ENCODE assay signal across 13 mouse cellular contexts in genomic region chr7:29294111-29294761, GRCm38 (mm10). TPM values are rescaled to one million over a fixed set of nuclear protein-coding genes. Genes with fewer than 3 reads are reported as not detected.
DNase-seq lines count a peak whose midpoint lies in the region; ATAC-seq lines count a peak whose summit lies in the region.
"Had no signal": no experiment of that assay in that cellular context is flagged by ENCODE, and none has a peak within 500 bp of the region (broad histone marks: within the 10 kb centered on the region; RNA-seq: fewer than 3 reads in every experiment).

No protein-coding gene starts in this region.

- H3K27ac ChIP-seq in intestine, embryonic 16.5 days (ENCODE audit: low read length): peak overlapping the region; percentile 16; the same call in 1 of the 2 replicates
- no peak overlapping the region for H3K27ac ChIP-seq in intestine, embryonic 15.5 days
- H3K27ac ChIP-seq in neural tube, embryonic 11.5 days (ENCODE audit: low read depth, low read length): 0 out of 2 replicates have a peak overlapping the region, but pooled peaks have one; percentile 20
- H3K27ac ChIP-seq: macrophage had no signal

- H3K4me2 ChIP-seq in intestine, embryonic 16.5 days (ENCODE audit: low read depth, low read length): no peak overlapping the region
- H3K4me2 ChIP-seq in intestine, embryonic 15.5 days (replicated peaks): no peak overlapping the region
- no peak overlapping the region for H3K4me2 ChIP-seq in neural tube, embryonic 11.5 days (ENCODE audit: low read depth)

- no peaks in the 10 kb centered on the region for H3K9me3 ChIP-seq in intestine, embryonic 16.5 days (ENCODE audit: control insufficient read depth, low read length)
- no peaks in the 10 kb centered on the region for H3K9me3 ChIP-seq in intestine, embryonic 15.5 days
- H3K9me3 ChIP-seq in neural tube, embryonic 11.5 days (ENCODE audit: control insufficient read depth, low read length): no peaks in the 10 kb centered on the region

- no peak overlapping the region for H3K4me3 ChIP-seq in intestine, embryonic 16.5 days (ENCODE audit: low read length)
- H3K4me3 ChIP-seq in intestine, embryonic 15.5 days (replicated peaks): no peak overlapping the region
- no peak overlapping the region for H3K4me3 ChIP-seq in neural tube, embryonic 11.5 days (ENCODE audit: low read depth, low read length)

- H3K27me3 ChIP-seq in intestine, embryonic 16.5 days (replicated peaks; ENCODE audit: control insufficient read depth, insufficient read depth, low read length): no peaks in the 10 kb centered on the region
- no peaks in the 10 kb centered on the region for H3K27me3 ChIP-seq in intestine, embryonic 15.5 days (replicated peaks)
- no peaks in the 10 kb centered on the region for H3K27me3 ChIP-seq in neural tube, embryonic 11.5 days (ENCODE audit: control insufficient read depth, insufficient read depth, low read length)

- no peak for ATAC-seq in intestine, embryonic 16.5 days
- no peak for ATAC-seq in intestine, embryonic 15.5 days
- ATAC-seq in neural tube, embryonic 11.5 days (ENCODE audit: insufficient read depth, low FRiP score, low TSS enrichment): no peak
- ATAC-seq in megakaryocyte, adult 5-6 weeks (ENCODE audit: poor library complexity, severe bottlenecking): peak; percentile 24; the same call in 1 of the 2 replicates

- no peak overlapping the region for H3K9ac ChIP-seq in intestine, embryonic 16.5 days (ENCODE audit: low read depth, low read length)
- no peak overlapping the region for H3K9ac ChIP-seq in intestine, embryonic 15.5 days
- no peak overlapping the region for H3K9ac ChIP-seq in neural tube, embryonic 11.5 days (ENCODE audit: low read length)

- no peaks in the 10 kb centered on the region for H3K36me3 ChIP-seq in intestine, embryonic 16.5 days (ENCODE audit: control insufficient read depth, insufficient read depth, low read length)
- H3K36me3 ChIP-seq in intestine, embryonic 15.5 days: no peaks in the 10 kb centered on the region
- no peaks in the 10 kb centered on the region for H3K36me3 ChIP-seq in neural tube, embryonic 11.5 days (ENCODE audit: control insufficient read depth, insufficient read depth, low read length)

- H3K4me1 ChIP-seq in intestine, embryonic 16.5 days (ENCODE audit: control insufficient read depth, insufficient read depth, low read length): peaks cover 28% of the 10 kb centered on the region
- peaks cover 30% of the 10 kb centered on the region for H3K4me1 ChIP-seq in intestine, embryonic 15.5 days (replicated peaks)
- H3K4me1 ChIP-seq in neural tube, embryonic 11.5 days (ENCODE audit: control insufficient read depth, insufficient read depth, low read length): peaks cover 37% of the 10 kb centered on the region

- WGBS in intestine, embryonic 16.5 days: 68% methylated on average over 13 of the region's 13 CpGs
- WGBS in intestine, embryonic 15.5 days: 69% methylated on average over 13 of the region's 13 CpGs
- WGBS in neural tube, embryonic 11.5 days: 54% methylated on average over 13 of the region's 13 CpGs

- DNase-seq in cerebellum, adult 8-10 months: peak; percentile 17
- DNase-seq in cerebellum, adult 11 months: no peak
- DNase-seq in neural tube, embryonic 11.5 days (ENCODE audit: low spot score): no peak
- no peak for DNase-seq in neural tube, embryonic 10.5 days (ENCODE audit: extremely low spot score, low spot score)
- no peak for DNase-seq in kidney, postnatal 36 days
- DNase-seq: gastrocnemius, postnatal 36 days; kidney, adult 18-20 months had no signal

RNA-seq across cellular contexts. Expression of gene Ppp1r14a, which starts 5.1 kb away (rescaled TPM):
- 40.8 and 45.2 TPM in 2 replicates for polyA plus RNA-seq in intestine, embryonic 16.5 days (2015; fragmentation: Nextera tagmentation; extraction: Ambion mirVana)
- 44.3 and 50.7 TPM in 2 replicates for polyA plus RNA-seq in intestine, embryonic 15.5 days (2015; fragmentation: Nextera tagmentation; extraction: Ambion mirVana)
- 44.2 and 55.8 TPM in 2 replicates for polyA plus RNA-seq in neural tube, embryonic 11.5 days (2014; fragmentation: Nextera tagmentation; extraction: Ambion mirVana)
- total RNA-seq in megakaryocyte, adult 5-6 weeks (2015): not detected in 2 replicates
- total RNA-seq in megakaryocyte, adult 5-6 weeks (2017): not detected in 2 replicates
- polyA plus RNA-seq: macrophage had no signal

RNA-seq across cellular contexts. Expression of gene Dpf1, which starts 9.5 kb away (rescaled TPM):
- polyA plus RNA-seq in intestine, embryonic 16.5 days (2015; fragmentation: Nextera tagmentation; extraction: Ambion mirVana): 6.2 and 6.8 TPM in 2 replicates
- 6.7 and 6.8 TPM in 2 replicates for polyA plus RNA-seq in intestine, embryonic 15.5 days (2015; fragmentation: Nextera tagmentation; extraction: Ambion mirVana)
- polyA plus RNA-seq in neural tube, embryonic 11.5 days (2014; fragmentation: Nextera tagmentation; extraction: Ambion mirVana): 65.2 and 66.7 TPM in 2 replicates
- not detected in 2 replicates for total RNA-seq in megakaryocyte, adult 5-6 weeks (2015)
- total RNA-seq in megakaryocyte, adult 5-6 weeks (2017): not detected in 2 replicates
- total RNA-seq: liver, adult 2 months had no signal

RNA-seq across cellular contexts. Expression of gene Spint2, which starts 12.5 kb away (rescaled TPM):
- 626 and 672 TPM in 2 replicates for polyA plus RNA-seq in intestine, embryonic 16.5 days (2015; fragmentation: Nextera tagmentation; extraction: Ambion mirVana)
- 633 and 716 TPM in 2 replicates for polyA plus RNA-seq in intestine, embryonic 15.5 days (2015; fragmentation: Nextera tagmentation; extraction: Ambion mirVana)
- 27.0 and 28.1 TPM in 2 replicates for polyA plus RNA-seq in neural tube, embryonic 11.5 days (2014; fragmentation: Nextera tagmentation; extraction: Ambion mirVana)
- 6.1 and 7.3 TPM in 2 replicates for total RNA-seq in megakaryocyte, adult 5-6 weeks (2015)
- total RNA-seq in megakaryocyte, adult 5-6 weeks (2017): 2.6 and 5.3 TPM in 2 replicates

RNA-seq across cellular contexts. Expression of gene 2200002D01Rik, which starts 46.0 kb away (rescaled TPM):
- polyA plus RNA-seq in intestine, embryonic 16.5 days (2015; fragmentation: Nextera tagmentation; extraction: Ambion mirVana): 261 and 264 TPM in 2 replicates
- polyA plus RNA-seq in intestine, embryonic 15.5 days (2015; fragmentation: Nextera tagmentation; extraction: Ambion mirVana): 178 and 182 TPM in 2 replicates
- 1.2 and 1.6 TPM in 2 replicates for polyA plus RNA-seq in neural tube, embryonic 11.5 days (2014; fragmentation: Nextera tagmentation; extraction: Ambion mirVana)
- not detected in 2 replicates for total RNA-seq in megakaryocyte, adult 5-6 weeks (2015)
- total RNA-seq in megakaryocyte, adult 5-6 weeks (2017): 0.37 and 2.4 TPM in 2 replicates
- total RNA-seq: left cerebral cortex, postnatal 10 days had no signal
- polyA plus RNA-seq: macrophage had no signal

RNA-seq across cellular contexts. Expression of gene Yif1b, which starts 56.1 kb away (rescaled TPM):
- 83.1 and 83.7 TPM in 2 replicates for polyA plus RNA-seq in intestine, embryonic 16.5 days (2015; fragmentation: Nextera tagmentation; extraction: Ambion mirVana)
- polyA plus RNA-seq in intestine, embryonic 15.5 days (2015; fragmentation: Nextera tagmentation; extraction: Ambion mirVana): 77.7 and 86.6 TPM in 2 replicates
- 87.3 and 94.1 TPM in 2 replicates for polyA plus RNA-seq in neural tube, embryonic 11.5 days (2014; fragmentation: Nextera tagmentation; extraction: Ambion mirVana)
- total RNA-seq in megakaryocyte, adult 5-6 weeks (2015): 36.2 and 38.0 TPM in 2 replicates
- 19.1 and 21.8 TPM in 2 replicates for total RNA-seq in megakaryocyte, adult 5-6 weeks (2017)

Comparison
In these comparisons a context has a peak if more than half of its experiments do, and no peak if none do; other contexts are left out.
1. RNA of gene Spint2, which starts 12.5 kb away (polyA plus RNA-seq): 633 to 716 TPM in intestine, embryonic 15.5 days and 626 to 672 TPM in intestine, embryonic 16.5 days; 27.0 to 28.1 TPM in neural tube, embryonic 11.5 days; every median in the first group is over 10 times any median in the second.